Mouse (Mus musculus) lung, postnatal 0 days (tissue): ENCODE data around the gene Pigz. TPM values are rescaled to one million over a fixed set of nuclear protein-coding genes. Genes with fewer than 3 reads are reported as not detected.

Source experiments
- ATAC-seq: fragments of 200-750 bp; cut with Nextera tagmentation; 2 replicates; pipeline ENCODE4 v1.8.0; 2017; ENCODE audit warnings: moderate library complexity
- DNase-seq: peaks from one replicate; pipeline ENCODE4 v3.0.0-alpha.2; 2016; ENCODE audit warnings: low spot score
- H3K27ac ChIP-seq: fragments of 300-500 bp; sonication (generic); 2 replicates; pipeline ENCODE4 v1.5.1; 2014; ENCODE audit warnings: antibody characterized with exemption, mild to moderate bottlenecking, low read length, mixed read lengths
- H3K27me3 ChIP-seq: fragments of 300-500 bp; sonication (generic); replicated peaks from 2 replicates; pipeline ENCODE4 v1.6.1; 2014; ENCODE audit warnings: low read length, mixed read lengths; ENCODE audit not compliant: insufficient read depth
- H3K36me3 ChIP-seq: fragments of 300-500 bp; sonication (generic); 2 replicates; pipeline ENCODE4 v1.6.1; 2014; ENCODE audit warnings: low read length, mixed read lengths; ENCODE audit not compliant: insufficient read depth
- H3K4me1 ChIP-seq: fragments of 300-500 bp; sonication (generic); 2 replicates; pipeline ENCODE4 v1.6.1; 2014; ENCODE audit warnings: antibody characterized with exemption, low read depth, low read length, mixed read lengths; ENCODE audit not compliant: insufficient read depth
- H3K4me2 ChIP-seq: fragments of 300-500 bp; sonication (generic); replicated peaks from 2 replicates; pipeline ENCODE4 v1.6.1; 2014; ENCODE audit warnings: low read depth, mild to moderate bottlenecking, low read length, moderate library complexity, mixed read lengths
- H3K4me3 ChIP-seq: fragments of 300-500 bp; sonication (generic); 2 replicates; pipeline ENCODE4 v1.5.1; 2014; ENCODE audit warnings: low read depth, low read length
- H3K9ac ChIP-seq: fragments of 300-500 bp; sonication (generic); replicated peaks from 2 replicates; pipeline ENCODE4 v1.6.1; 2014; ENCODE audit warnings: low read depth, mild to moderate bottlenecking
- H3K9me3 ChIP-seq: fragments of 300-500 bp; sonication (generic); 2 replicates; pipeline ENCODE4 v1.6.1; 2016; ENCODE audit warnings: low read length, mixed read lengths
- CTCF ChIP-seq: IDR thresholded peaks from 2 replicates; pipeline ENCODE4 v1.5.1; 2016; ENCODE audit warnings: antibody characterized with exemption, mild to moderate bottlenecking
- EP300 ChIP-seq: IDR thresholded peaks from 2 replicates; pipeline ENCODE4 v1.6.1; 2016; ENCODE audit warnings: antibody characterized with exemption, mild to moderate bottlenecking, control low read depth
- WGBS: fragments of 180-500 bp; shearing (Covaris S2); extraction: QIAGEN DNeasy Blood & Tissue Kit; methylation state at CpG from one replicate; pipeline ENCODE4 v1.1.7; 2014; 5-methylcytosine and 5-hydroxymethylcytosine counted together
- polyA plus RNA-seq: library from polyadenylated mRNA; unstranded; fragments of >200 nt; fragmentation: Nextera tagmentation; extraction: Ambion mirVana; gene quantifications from 2 replicates; pipeline ENCODE4 v1.2.1, GENCODE M21; 2015

Pigz gene
- polyA plus RNA-seq, 1 experiment from 2014 or later = 0.30 TPM

- no peak overlapping the region for H3K4me2 ChIP-seq
- WGBS = 55% methylated on average over 11 of the region's 11 CpGs
These were observed 24.7 kb upstream of the Pigz start for GRCm38 (mm10) chr16:31908959-31909358.

GRCm38 (mm10) chr16:31910281-31910847 is 23.3 kb upstream of the Pigz start:
- WGBS = 48% methylated on average over 10 of the region's 10 CpGs
- Histone ChIP-seq H3K9me3 (no peaks in the 10 kb centered on the region), H3K27ac (no peak overlapping the region), H3K9ac (no peak overlapping the region), H3K4me2 (no peak overlapping the region), H3K27me3 (no peaks in the 10 kb centered on the region), H3K4me1 (peaks cover 3% of the 10 kb centered on the region; the same call in 1 of the 2 replicates), H3K4me3 (no peak overlapping the region), H3K36me3 (no peaks in the 10 kb centered on the region)
- DNase-seq (no peak), ATAC-seq (no peak)
- TF ChIP-seq CTCF (no peak), EP300 (no peak)

More at GRCm38 (mm10) chr16:31908959-31909358, 24.7 kb upstream of the Pigz start:
- Histone ChIP-seq H3K27me3 (no peaks in the 10 kb centered on the region), H3K4me3 (no peak overlapping the region), H3K36me3 (no peaks in the 10 kb centered on the region), H3K27ac (no peak overlapping the region), H3K9ac (no peak overlapping the region), H3K4me1 (peaks cover 3% of the 10 kb centered on the region; the same call in 1 of the 2 replicates), H3K9me3 (no peaks in the 10 kb centered on the region)
- DNase-seq (no peak), ATAC-seq (no peak)
- no peak for TF ChIP-seq CTCF
- no peak for TF ChIP-seq EP300

GRCm38 (mm10) chr16:31917776-31918175 is 15.9 kb upstream of the Pigz start:
- peak; percentile 45 for DNase-seq
- ATAC-seq = peak; percentile 53; the same call in 1 of the 2 replicates

GRCm38 (mm10) chr16:31918248-31918724 is 15.4 kb upstream of the Pigz start:
- TF ChIP-seq EP300 (no peak), CTCF (peak; percentile 94)
- peak overlapping the region; percentile 37; the same call in 1 of the 2 replicates for H3K4me2 ChIP-seq
- no peaks in the 10 kb centered on the region for H3K4me1 ChIP-seq
- H3K9ac ChIP-seq = no peak overlapping the region
- ATAC-seq (peak; percentile 64), DNase-seq (peak; percentile 83)
- H3K27ac ChIP-seq = no peak overlapping the region
- H3K9me3 ChIP-seq = no peaks in the 10 kb centered on the region
- H3K36me3 ChIP-seq = no peaks in the 10 kb centered on the region
- 5% methylated on average over 14 of the region's 14 CpGs for WGBS
- no peak overlapping the region for H3K4me3 ChIP-seq
- H3K27me3 ChIP-seq = no peaks in the 10 kb centered on the region

More at GRCm38 (mm10) chr16:31917776-31918175, 15.9 kb upstream of the Pigz start:
- H3K27ac ChIP-seq = no peak overlapping the region
- 33% methylated on average over 11 of the region's 11 CpGs for WGBS
- no peak overlapping the region for H3K4me3 ChIP-seq
- TF ChIP-seq CTCF = no peak
- TF ChIP-seq EP300 = no peak
- no peak overlapping the region for H3K9ac ChIP-seq
- no peak overlapping the region for H3K4me2 ChIP-seq
- H3K4me1 ChIP-seq = no peaks in the 10 kb centered on the region
- H3K36me3 ChIP-seq = no peaks in the 10 kb centered on the region
- no peaks in the 10 kb centered on the region for H3K9me3 ChIP-seq
- H3K27me3 ChIP-seq = no peaks in the 10 kb centered on the region

- ATAC-seq (no peak), DNase-seq (no peak)
- TF ChIP-seq EP300 = no peak
- no peak for TF ChIP-seq CTCF
- Histone ChIP-seq H3K4me3 (no peak overlapping the region), H3K27me3 (no peaks in the 10 kb centered on the region), H3K9ac (no peak overlapping the region), H3K4me1 (no peaks in the 10 kb centered on the region), H3K36me3 (no peaks in the 10 kb centered on the region), H3K4me2 (no peak overlapping the region), H3K27ac (no peak overlapping the region), H3K9me3 (no peaks in the 10 kb centered on the region)
- WGBS = 75% methylated on average over 6 of the region's 6 CpGs
These were observed 9.3 kb upstream of the Pigz start for GRCm38 (mm10) chr16:31924368-31924767.

GRCm38 (mm10) chr16:31926091-31926490 is 7.6 kb upstream of the Pigz start:
- Histone ChIP-seq H3K27me3 (no peaks in the 10 kb centered on the region), H3K9ac (no peak overlapping the region), H3K4me3 (no peak overlapping the region), H3K4me1 (no peaks in the 10 kb centered on the region), H3K4me2 (no peak overlapping the region), H3K9me3 (no peaks in the 10 kb centered on the region), H3K36me3 (no peaks in the 10 kb centered on the region), H3K27ac (no peak overlapping the region)
- DNase-seq (no peak), ATAC-seq (no peak)
- TF ChIP-seq EP300 (no peak), CTCF (no peak)
- 74% methylated on average over 6 of the region's 6 CpGs for WGBS
